Mouse (Mus musculus) C2C12 (cell line): ENCODE results near the gene Paox.

Source experiments
- CEBPB ChIP-seq: IDR thresholded peaks from one replicate; pipeline ENCODE4 v1.6.1; 2011; ENCODE audit warnings: low read depth, mild to moderate bottlenecking, control low read depth, moderate library complexity
- CTCF ChIP-seq: IDR thresholded peaks from one replicate; pipeline ENCODE4 v1.5.1; 2011; ENCODE audit not compliant: control insufficient read depth, insufficient read depth, insufficient read length
- FOSL1 ChIP-seq: IDR thresholded peaks from one replicate; pipeline ENCODE4 v1.8.0; 2011; ENCODE audit warnings: mild to moderate bottlenecking, low read length; ENCODE audit not compliant: poor library complexity, insufficient read depth, severe bottlenecking
- MAX ChIP-seq: IDR thresholded peaks from one replicate; pipeline ENCODE4 v1.6.1; 2011; ENCODE audit warnings: mild to moderate bottlenecking, control low read depth
- MYOD1 ChIP-seq: IDR thresholded peaks from one replicate; pipeline ENCODE4 v1.6.1; 2011; ENCODE audit warnings: low read depth; ENCODE audit not compliant: control insufficient read depth, insufficient read length
- MYOG ChIP-seq: IDR thresholded peaks from one replicate; pipeline ENCODE4 v1.6.1; 2011; ENCODE audit not compliant: control insufficient read depth, insufficient read length; ENCODE audit errors: extremely low read depth
- USF1 ChIP-seq: IDR thresholded peaks from one replicate; pipeline ENCODE4 v1.6.1; 2011; ENCODE audit warnings: low read depth, mild to moderate bottlenecking, control low read depth, moderate library complexity

GRCm38 (mm10) chr7:140135106-140135770 is 19.6 kb downstream of the Paox start:
- TF ChIP-seq FOSL1 = no peak
- TF ChIP-seq CTCF = no peak
- no peak for TF ChIP-seq MYOD1
- TF ChIP-seq MAX = no peak
- TF ChIP-seq CEBPB = no peak
- TF ChIP-seq USF1 = no peak
- TF ChIP-seq MYOG = no peak
